Mouse (Mus musculus) liver, postnatal 0 days (tissue): ENCODE results near the gene Ptpra.

Source experiments
- CTCF ChIP-seq: sonication (generic); IDR thresholded peaks from 2 replicates; pipeline ENCODE4 v1.5.1; 2016; ENCODE audit warnings: antibody characterized with exemption, low read depth
- EP300 ChIP-seq: IDR thresholded peaks from 2 replicates; pipeline ENCODE4 v1.6.1; 2016; ENCODE audit warnings: antibody characterized with exemption, low read depth, mild to moderate bottlenecking

GRCm38 (mm10) chr2:130496037-130496436 is 46.0 kb downstream of the Ptpra start:
- TF ChIP-seq CTCF = no peak
- no peak for TF ChIP-seq EP300
